Mouse (Mus musculus) MEL (cell line): ENCODE measurements around the gene Pacsin2. TPM values are rescaled to one million over a fixed set of nuclear protein-coding genes. Genes with fewer than 3 reads are reported as not detected.

Experiments
- DNase-seq: peaks from one replicate; pipeline ENCODE4 v3.0.0; 2011; ENCODE audit warnings: low read depth, low spot score
- H3K27ac ChIP-seq: 2 replicates; pipeline ENCODE4 v1.5.1; 2012; ENCODE audit warnings: low read depth, mild to moderate bottlenecking, control low read depth, low read length, moderate library complexity; ENCODE audit not compliant: control insufficient read depth
- H3K27me3 ChIP-seq, 2 experiments: fragments of 150-350 bp in 1 of 2; sonication (generic) in 1 of 2; 2 replicates each; pipeline ENCODE4 v1.6.1; 2012; ENCODE audit warnings: low read length in 2 of 2, mild to moderate bottlenecking in 2 of 2, improper control_type of control experiment in 1 of 2, moderate library complexity in 1 of 2; ENCODE audit not compliant: insufficient read depth in 2 of 2, control insufficient read depth in 1 of 2
- H3K36me3 ChIP-seq, 2 experiments: 2 replicates each; pipeline ENCODE4 v1.6.1; 2012 to 2014; ENCODE audit warnings: low read length in 2 of 2, improper control_type of control experiment in 1 of 2, inconsistent platforms in 1 of 2, mild to moderate bottlenecking in 1 of 2; ENCODE audit not compliant: insufficient read depth in 2 of 2, control insufficient read depth in 1 of 2
- H3K4me1 ChIP-seq, 2 experiments: fragments of 150-350 bp in 1 of 2; sonication (generic) in 1 of 2; 2 replicates each; pipeline ENCODE4 v1.6.1; 2012; ENCODE audit warnings: low read length in 2 of 2, improper control_type of control experiment in 1 of 2, mild to moderate bottlenecking in 1 of 2; ENCODE audit not compliant: insufficient read depth in 2 of 2, control insufficient read depth in 1 of 2
- H3K4me3 ChIP-seq, 2 experiments: fragments of 150-350 bp in 1 of 2; sonication (generic) in 1 of 2; 2 replicates each; pipeline ENCODE4 v1.5.1; 2012; ENCODE audit warnings: low read depth in 2 of 2, low read length in 2 of 2, mild to moderate bottlenecking in 2 of 2, moderate library complexity in 2 of 2, control low read depth in 1 of 2, improper control_type of control experiment in 1 of 2; ENCODE audit not compliant: control insufficient read depth in 1 of 2, insufficient read depth in 1 of 2
- H3K79me2 ChIP-seq: 2 replicates; pipeline ENCODE4 v1.6.1; 2012; ENCODE audit warnings: mild to moderate bottlenecking, low read length, moderate library complexity; ENCODE audit not compliant: control insufficient read depth, poor library complexity, insufficient read depth
- H3K9ac ChIP-seq: 2 replicates; pipeline ENCODE4 v1.6.1; 2012; ENCODE audit warnings: low read depth, mild to moderate bottlenecking, control low read depth, low read length, moderate library complexity; ENCODE audit not compliant: control insufficient read depth, poor library complexity, severe bottlenecking
- H3K9me3 ChIP-seq: fragments of 150-350 bp; sonication (generic); replicated peaks from 2 replicates; pipeline ENCODE4 v1.6.1; 2012; ENCODE audit warnings: mild to moderate bottlenecking, low read length, improper control_type of control experiment, moderate library complexity; ENCODE audit not compliant: insufficient read depth
- CHD1 ChIP-seq: IDR thresholded peaks from 2 replicates; pipeline ENCODE4 v1.6.1; 2012; ENCODE audit warnings: low read depth, mild to moderate bottlenecking, inconsistent platforms, low read length, improper control_type of control experiment
- CTCF ChIP-seq, 3 experiments: IDR thresholded peaks in 2 of 3; conservative IDR thresholded peaks in 1 of 3; 2 replicates each; pipeline ENCODE4 v1.5.1; 2011 to 2012; ENCODE audit warnings: low read length in 3 of 3, low read depth in 2 of 3, mild to moderate bottlenecking in 2 of 3, improper control_type of control experiment in 1 of 3, inconsistent platforms in 1 of 3, mixed read lengths in 1 of 3, moderate library complexity in 1 of 3; ENCODE audit not compliant: control insufficient read depth in 1 of 3, insufficient read depth in 1 of 3, poor library complexity in 1 of 3, severe bottlenecking in 1 of 3
- EP300 ChIP-seq, 2 experiments: IDR thresholded peaks; 2 replicates each; pipeline ENCODE4 v1.6.1; 2011; ENCODE audit warnings: improper control_type of control experiment in 2 of 2, low read length in 2 of 2, low read depth in 1 of 2, mild to moderate bottlenecking in 1 of 2
- HCFC1 ChIP-seq: IDR thresholded peaks from 2 replicates; pipeline ENCODE4 v1.6.1; 2012; ENCODE audit warnings: low read depth, mild to moderate bottlenecking, inconsistent platforms, low read length, improper control_type of control experiment, moderate library complexity
- JUND ChIP-seq: IDR thresholded peaks from 2 replicates; pipeline ENCODE4 v1.6.1; 2011; ENCODE audit warnings: low read depth, mild to moderate bottlenecking, improper control_type of control experiment, low read length
- MAFK ChIP-seq: IDR thresholded peaks from 2 replicates; pipeline ENCODE4 v1.6.1; 2011; ENCODE audit warnings: low read depth, mild to moderate bottlenecking, low read length, improper control_type of control experiment, borderline replicate concordance
- MAZ ChIP-seq: IDR thresholded peaks from 2 replicates; pipeline ENCODE4 v1.6.1; 2012; ENCODE audit warnings: low read depth, mild to moderate bottlenecking, inconsistent platforms, low read length, improper control_type of control experiment
- MEF2A ChIP-seq: IDR thresholded peaks from 2 replicates; pipeline ENCODE4 v1.6.1; 2014; ENCODE audit warnings: low read depth, mild to moderate bottlenecking, inconsistent platforms, low read length, improper control_type of control experiment; ENCODE audit not compliant: poor library complexity, insufficient replicate concordance, severe bottlenecking; ENCODE audit errors: extremely low read depth
- NELFE ChIP-seq: IDR thresholded peaks from 2 replicates; pipeline ENCODE4 v1.6.1; 2011; ENCODE audit warnings: low read depth, low read length, improper control_type of control experiment
- NRF1 ChIP-seq: IDR thresholded peaks from 2 replicates; pipeline ENCODE4 v1.6.1; 2014; ENCODE audit warnings: low read depth, mild to moderate bottlenecking, inconsistent platforms, low read length, improper control_type of control experiment, moderate library complexity; ENCODE audit not compliant: poor library complexity, insufficient read depth, severe bottlenecking
- POLR2AphosphoS5 ChIP-seq: IDR thresholded peaks from 2 replicates; pipeline ENCODE4 v1.6.1; 2012; ENCODE audit warnings: low read depth, borderline replicate concordance, mild to moderate bottlenecking, inconsistent platforms, low read length, moderate library complexity, mixed read lengths
- TAL1 ChIP-seq: IDR thresholded peaks from 2 replicates; pipeline ENCODE4 v1.6.1; 2012; ENCODE audit warnings: mild to moderate bottlenecking, inconsistent platforms, low read length, moderate library complexity, mixed read lengths
- UBTF ChIP-seq: IDR thresholded peaks from 2 replicates; pipeline ENCODE4 v1.6.1; 2012; ENCODE audit warnings: low read depth, mild to moderate bottlenecking, inconsistent platforms, low read length, improper control_type of control experiment, moderate library complexity, borderline replicate concordance; ENCODE audit not compliant: insufficient read depth
- USF2 ChIP-seq, 2 experiments: IDR thresholded peaks; 2 replicates each; pipeline ENCODE4 v1.6.1; 2011 to 2012; ENCODE audit warnings: improper control_type of control experiment in 2 of 2, low read length in 2 of 2, borderline replicate concordance in 1 of 2, inconsistent platforms in 1 of 2, low read depth in 1 of 2, mild to moderate bottlenecking in 1 of 2; ENCODE audit not compliant: insufficient read depth in 1 of 2
- ZC3H11A ChIP-seq: IDR thresholded peaks from 2 replicates; pipeline ENCODE4 v1.6.1; 2012; ENCODE audit warnings: low read depth, mild to moderate bottlenecking, inconsistent platforms, low read length, improper control_type of control experiment
- ZKSCAN1 ChIP-seq: IDR thresholded peaks from 2 replicates; pipeline ENCODE4 v1.6.1; 2012; ENCODE audit warnings: low read depth, mild to moderate bottlenecking, inconsistent platforms, low read length, improper control_type of control experiment, moderate library complexity
- ZMIZ1 ChIP-seq: IDR thresholded peaks from 2 replicates; pipeline ENCODE4 v1.6.1; 2012; ENCODE audit warnings: low read depth, mild to moderate bottlenecking, inconsistent platforms, low read length, improper control_type of control experiment, moderate library complexity
- polyA plus RNA-seq, 2 experiments: library from polyadenylated mRNA; stranded (reverse) in 1 of 2; unstranded in 1 of 2; fragments of >175 nt in 1 of 2; fragments of >200 nt in 1 of 2; gene quantifications; 2 replicates each; pipeline versions ENCODE4 v1.2.1 to v1.2.4; 2012; ENCODE audit warnings: low replicate concordance in 2 of 2, low read depth in 1 of 2; ENCODE audit not compliant: insufficient read length in 2 of 2, insufficient read depth in 1 of 2, missing spikeins in 1 of 2
- total RNA-seq: library from RNA; depleted of rRNA; stranded (reverse); fragments of 300-350 nt; gene quantifications from 2 replicates; pipeline ENCODE4 v1.2.3, GENCODE M21; 2012

Pacsin2 gene
- total and polyA plus RNA-seq, 3 experiments: 58.7 to 425 (median 103) TPM

GRCm38 (mm10) chr15:83491891-83492290 is 27.5 kb upstream of the Pacsin2 start:
- TF ChIP-seq TAL1 (no peak), MAZ (no peak)
- no peak overlapping the region for H3K4me3 ChIP-seq
- H3K9me3 ChIP-seq: no peaks in the 10 kb centered on the region
- H3K27me3 ChIP-seq: no peaks in the 10 kb centered on the region
- H3K9ac ChIP-seq: no peak overlapping the region
- H3K79me2 ChIP-seq: no peaks in the 10 kb centered on the region
- H3K27ac ChIP-seq: no peak overlapping the region
- peaks cover 19 to 40% of the 10 kb centered on the region in 2 experiments for H3K4me1 ChIP-seq
- DNase-seq: no peak
- peaks cover 0 to 25% of the 10 kb centered on the region in 2 experiments; a peak in 3 of 4 replicates for H3K36me3 ChIP-seq

DNA sequence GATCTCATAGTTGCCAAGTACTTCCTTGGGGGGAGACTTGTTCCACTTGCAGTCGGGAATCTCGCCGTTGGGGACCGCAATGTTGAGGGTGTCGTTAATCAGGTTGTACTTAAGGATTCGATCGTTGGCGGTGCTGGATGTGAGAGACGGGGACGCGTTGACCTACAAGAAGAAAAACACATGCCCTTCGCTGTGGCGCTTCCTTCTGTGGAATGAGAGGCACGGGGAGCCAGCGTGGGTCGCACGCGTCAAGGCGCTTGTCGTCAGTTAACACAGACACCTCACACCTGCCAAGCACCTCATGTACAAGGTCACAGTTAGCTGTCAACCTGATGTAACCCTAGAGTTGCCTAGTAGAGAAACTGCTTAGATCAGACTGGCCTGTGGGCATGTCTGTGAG is 25.1 kb upstream of the Pacsin2 start:
- no peak for DNase-seq
- Histone ChIP-seq H3K9ac (no peak overlapping the region), H3K9me3 (no peaks in the 10 kb centered on the region), H3K27ac (no peak overlapping the region), H3K4me1 (peaks cover 11 to 23% of the 10 kb centered on the region in 2 experiments), H3K36me3 (peaks cover 0 to 13% of the 10 kb centered on the region in 2 experiments; a peak in 3 of 4 replicates), H3K79me2 (no peaks in the 10 kb centered on the region), H3K27me3 (no peaks in the 10 kb centered on the region), H3K4me3 (no peak overlapping the region)
- TF ChIP-seq NELFE (no peak), CTCF (IDR thresholded peaks at IDR 0.05 in 2 of 3, conservative IDR thresholded peaks at IDR 0.05 in 1 of 3; ENCODE audit: control insufficient read depth in 1 of 3, insufficient read depth in 1 of 3, low read depth in 2 of 3, low read length in 3 of 3, poor library complexity in 1 of 3, severe bottlenecking in 1 of 3) (no peak), NRF1 (no peak), POLR2AphosphoS5 (no peak), ZC3H11A (no peak), JUND (no peak), ZMIZ1 (no peak), CHD1 (no peak), ZKSCAN1 (no peak), EP300 (IDR thresholded peaks at IDR 0.05; ENCODE audit: low read depth in 1 of 2, low read length in 2 of 2) (no peak), USF2 (IDR thresholded peaks at IDR 0.05; ENCODE audit: borderline replicate concordance in 1 of 2, insufficient read depth in 1 of 2, low read depth in 1 of 2, low read length in 2 of 2) (no peak), MEF2A (no peak), UBTF (no peak), MAFK (no peak), HCFC1 (no peak)
